Mouse (Mus musculus) midbrain, embryonic 13.5 days (tissue): Measurements from ENCODE around the gene Nemp1. TPM values are rescaled to one million over a fixed set of nuclear protein-coding genes. Genes with fewer than 3 reads are reported as not detected.
"Not testable (repeated sequence)": the region's sequence is repeated elsewhere in the genome, so short reads cannot be mapped to it uniquely, and the experiment has no call there.

Source experiments
- ATAC-seq: fragments of 200-750 bp; cut with Nextera tagmentation; 2 replicates; pipeline ENCODE4 v1.8.0; 2017; ENCODE audit warnings: mild to moderate bottlenecking, moderate TSS enrichment, moderate library complexity
- H3K27ac ChIP-seq: fragments of 300-500 bp; sonication (generic); 2 replicates; pipeline ENCODE4 v1.5.1; 2015; ENCODE audit warnings: inconsistent platforms, mild to moderate bottlenecking, moderate library complexity
- H3K27me3 ChIP-seq: fragments of 300-500 bp; sonication (generic); 2 replicates; pipeline ENCODE4 v1.6.1; 2015; ENCODE audit warnings: mild to moderate bottlenecking, inconsistent platforms
- H3K36me3 ChIP-seq: fragments of 300-500 bp; sonication (generic); 2 replicates; pipeline ENCODE4 v1.6.1; 2015; ENCODE audit warnings: mild to moderate bottlenecking, inconsistent platforms
- H3K4me1 ChIP-seq: fragments of 300-500 bp; sonication (generic); replicated peaks from 2 replicates; pipeline ENCODE4 v1.6.1; 2015; ENCODE audit warnings: inconsistent platforms
- H3K4me2 ChIP-seq: fragments of 300-500 bp; sonication (generic); replicated peaks from 2 replicates; pipeline ENCODE4 v1.6.1; 2015; ENCODE audit warnings: moderate library complexity, mild to moderate bottlenecking, inconsistent platforms
- H3K4me3 ChIP-seq: fragments of 300-500 bp; sonication (generic); replicated peaks from 2 replicates; pipeline ENCODE4 v1.5.1; 2015; ENCODE audit warnings: mild to moderate bottlenecking, inconsistent platforms
- H3K9ac ChIP-seq: fragments of 300-500 bp; sonication (generic); replicated peaks from 2 replicates; pipeline ENCODE4 v1.6.1; 2015; ENCODE audit warnings: mild to moderate bottlenecking, inconsistent platforms
- H3K9me3 ChIP-seq: fragments of 300-500 bp; sonication (generic); 2 replicates; pipeline ENCODE4 v1.6.1; 2016; ENCODE audit warnings: mild to moderate bottlenecking, inconsistent platforms
- WGBS: fragments of 180-500 bp; shearing (Covaris S2); methylation state at CpG from one replicate; pipeline ENCODE4 v1.1.7; 2015; 5-methylcytosine and 5-hydroxymethylcytosine counted together
- polyA plus RNA-seq: library from polyadenylated mRNA; unstranded; fragments of >200 nt; fragmentation: Nextera tagmentation; extraction: Ambion mirVana; gene quantifications from 2 replicates; pipeline ENCODE4 v1.2.1, GENCODE M21; 2015

Nemp1 gene
- polyA plus RNA-seq, 1 experiment from 2014 or later = 4.6 TPM

- 54% methylated on average over 6 of the region's 6 CpGs for WGBS
- H3K9ac ChIP-seq, H3K36me3 ChIP-seq, H3K27ac ChIP-seq, H3K4me2 ChIP-seq, ATAC-seq, H3K9me3 ChIP-seq, H3K4me3 ChIP-seq: not testable (repeated sequence)
- Histone ChIP-seq H3K27me3 (peaks cover 41% of the 10 kb centered on the region), H3K4me1 (peaks cover 12% of the 10 kb centered on the region; the same call in 1 of the 2 replicates)
These were observed 9.1 kb upstream of the Nemp1 start for GRCm38 (mm10) chr10:127657617-127658016.

GRCm38 (mm10) chr10:127658076-127658475 is 8.6 kb upstream of the Nemp1 start:
- ATAC-seq = no peak
- H3K4me3 ChIP-seq = no peak overlapping the region
- 12% methylated on average over 6 of the region's 6 CpGs for WGBS

GRCm38 (mm10) chr10:127659551-127659950 is 7.2 kb upstream of the Nemp1 start:
- Histone ChIP-seq H3K9me3 (no peaks in the 10 kb centered on the region), H3K4me1 (peaks cover 19% of the 10 kb centered on the region; the same call in 1 of the 2 replicates), H3K27me3 (peaks cover 61% of the 10 kb centered on the region), H3K4me3 (no peak overlapping the region), H3K9ac (no peak overlapping the region), H3K4me2 (no peak overlapping the region), H3K36me3 (no peaks in the 10 kb centered on the region), H3K27ac (no peak overlapping the region)
- WGBS = 35% methylated on average over 1 of the region's 1 CpGs
- ATAC-seq = no peak

More at GRCm38 (mm10) chr10:127658076-127658475, 8.6 kb upstream of the Nemp1 start:
- Histone ChIP-seq H3K27me3 (peaks cover 46% of the 10 kb centered on the region), H3K4me1 (peaks cover 15% of the 10 kb centered on the region; the same call in 1 of the 2 replicates), H3K27ac (no peak overlapping the region), H3K36me3 (no peaks in the 10 kb centered on the region), H3K9me3 (no peaks in the 10 kb centered on the region), H3K4me2 (no peak overlapping the region), H3K9ac (no peak overlapping the region)

- Histone ChIP-seq H3K4me1 (peaks cover 36% of the 10 kb centered on the region), H3K27me3 (peaks cover 79% of the 10 kb centered on the region), H3K9me3 (no peaks in the 10 kb centered on the region), H3K4me3 (no peak overlapping the region), H3K36me3 (no peaks in the 10 kb centered on the region), H3K4me2 (peak overlapping the region; percentile 36), H3K9ac (no peak overlapping the region), H3K27ac (no peak overlapping the region)
- 14% methylated on average over 14 of the region's 14 CpGs for WGBS
- no peak for ATAC-seq
These were observed 5.3 kb upstream of the Nemp1 start for GRCm38 (mm10) chr10:127661291-127661914.

- H3K27me3 ChIP-seq = peaks cover 84% of the 10 kb centered on the region
- H3K4me1 ChIP-seq = peaks cover 42% of the 10 kb centered on the region
- no peaks in the 10 kb centered on the region for H3K36me3 ChIP-seq
- H3K4me2 ChIP-seq = peak overlapping the region; percentile 36
- H3K9ac ChIP-seq = no peak overlapping the region
- H3K4me3 ChIP-seq = no peak overlapping the region
- no peak overlapping the region for H3K27ac ChIP-seq
- WGBS = 7% methylated on average over 16 of the region's 16 CpGs
- no peaks in the 10 kb centered on the region for H3K9me3 ChIP-seq
- peak; percentile 12; the same call in 1 of the 2 replicates for ATAC-seq
These were observed 4.6 kb upstream of the Nemp1 start for GRCm38 (mm10) chr10:127661915-127662663.

- no peaks in the 10 kb centered on the region for H3K36me3 ChIP-seq
- peaks cover 87% of the 10 kb centered on the region for H3K27me3 ChIP-seq
- ATAC-seq = peak; percentile 8
- H3K9ac ChIP-seq = no peak overlapping the region
- 15% methylated on average over 19 of the region's 19 CpGs for WGBS
- H3K4me3 ChIP-seq = no peak overlapping the region
- H3K27ac ChIP-seq = no peak overlapping the region
- H3K4me1 ChIP-seq = peaks cover 48% of the 10 kb centered on the region
- H3K4me2 ChIP-seq = peak overlapping the region; percentile 36; the same call in 1 of the 2 replicates
- no peaks in the 10 kb centered on the region for H3K9me3 ChIP-seq
These were observed 3.9 kb upstream of the Nemp1 start for GRCm38 (mm10) chr10:127662666-127663253.

GRCm38 (mm10) chr10:127663590-127663989 is 3.1 kb upstream of the Nemp1 start:
- Histone ChIP-seq H3K4me1 (peaks cover 57% of the 10 kb centered on the region), H3K4me3 (no peak overlapping the region), H3K27ac (no peak overlapping the region), H3K9ac (no peak overlapping the region), H3K27me3 (peaks cover 89% of the 10 kb centered on the region), H3K9me3 (no peaks in the 10 kb centered on the region), H3K36me3 (no peaks in the 10 kb centered on the region), H3K4me2 (no peak overlapping the region)
- ATAC-seq = no peak
- 26% methylated on average over 5 of the region's 5 CpGs for WGBS

- Histone ChIP-seq H3K36me3 (no peaks in the 10 kb centered on the region), H3K9ac (no peak overlapping the region), H3K4me3 (0 out of 2 replicates have a peak overlapping the region, but pooled peaks have one; percentile 6), H3K27ac (no peak overlapping the region), H3K4me1 (peaks cover 62% of the 10 kb centered on the region), H3K27me3 (peaks cover 94% of the 10 kb centered on the region), H3K4me2 (no peak overlapping the region; the same call in 1 of the 2 replicates), H3K9me3 (no peaks in the 10 kb centered on the region)
- WGBS = 8% methylated on average over 16 of the region's 16 CpGs
- ATAC-seq = no peak
These were observed 2.5 kb upstream of the Nemp1 start for GRCm38 (mm10) chr10:127664166-127664565.

- no peak overlapping the region; the same call in 1 of the 2 replicates for H3K4me3 ChIP-seq
- 10% methylated on average over 13 of the region's 13 CpGs for WGBS
- H3K4me1 ChIP-seq = peaks cover 64% of the 10 kb centered on the region
- no peak for ATAC-seq
- H3K4me2 ChIP-seq = peak overlapping the region; percentile 90
- H3K27ac ChIP-seq = no peak overlapping the region
- no peaks in the 10 kb centered on the region for H3K36me3 ChIP-seq
- peaks cover 96% of the 10 kb centered on the region for H3K27me3 ChIP-seq
- H3K9me3 ChIP-seq = no peaks in the 10 kb centered on the region
- H3K9ac ChIP-seq = no peak overlapping the region
These were observed 1.8 kb upstream of the Nemp1 start for GRCm38 (mm10) chr10:127664891-127665290.

- Histone ChIP-seq H3K4me2 (peak overlapping the region; percentile 90), H3K27ac (no peak overlapping the region), H3K4me3 (peak overlapping the region; percentile 59), H3K9me3 (no peaks in the 10 kb centered on the region), H3K36me3 (no peaks in the 10 kb centered on the region), H3K4me1 (peaks cover 64% of the 10 kb centered on the region), H3K9ac (peak overlapping the region; percentile 70), H3K27me3 (peaks cover 96% of the 10 kb centered on the region)
- 3% methylated on average over 14 of the region's 14 CpGs for WGBS
- no peak for ATAC-seq
These were observed 1.1 kb upstream of the Nemp1 start for GRCm38 (mm10) chr10:127665366-127666181.

GRCm38 (mm10) chr10:127667269-127668092 is 780 bp downstream of the Nemp1 start:
- peaks cover 52% of the 10 kb centered on the region for H3K4me1 ChIP-seq
- peak overlapping the region; percentile 90 for H3K4me2 ChIP-seq
- H3K36me3 ChIP-seq = no peaks in the 10 kb centered on the region
- no peak for ATAC-seq
- H3K27me3 ChIP-seq = peaks cover 77% of the 10 kb centered on the region
- no peaks in the 10 kb centered on the region for H3K9me3 ChIP-seq
- peak overlapping the region; percentile 70 for H3K9ac ChIP-seq
- peak overlapping the region; percentile 59 for H3K4me3 ChIP-seq
- no peak overlapping the region for H3K27ac ChIP-seq
- 3% methylated on average over 35 of the region's 35 CpGs for WGBS
